Mouse (Mus musculus) stomach, embryonic 14.5 days (tissue): ENCODE results near the gene Tmem120b. TPM values are rescaled to one million over a fixed set of nuclear protein-coding genes. Genes with fewer than 3 reads are reported as not detected.

Experiments used
- ATAC-seq: fragments of 200-750 bp; cut with Nextera tagmentation; 2 replicates; pipeline ENCODE4 v1.8.0; 2017; ENCODE audit warnings: low read depth, moderate TSS enrichment; ENCODE audit not compliant: insufficient number of reproducible peaks, insufficient read depth, low FRiP score
- H3K27ac ChIP-seq: fragments of 300-500 bp; sonication (generic); 2 replicates; pipeline ENCODE4 v1.5.1; 2014; ENCODE audit warnings: mild to moderate bottlenecking, low read length, moderate library complexity, mixed read lengths
- H3K27me3 ChIP-seq: fragments of 300-500 bp; sonication (generic); 2 replicates; pipeline ENCODE4 v1.6.1; 2014; ENCODE audit warnings: low read length, control low read depth, mixed read lengths; ENCODE audit not compliant: control insufficient read depth, insufficient read depth
- H3K36me3 ChIP-seq: fragments of 300-500 bp; sonication (generic); 2 replicates; pipeline ENCODE4 v1.6.1; 2014; ENCODE audit warnings: mild to moderate bottlenecking, control low read depth, low read length, moderate library complexity, mixed read lengths; ENCODE audit not compliant: control insufficient read depth, insufficient read depth
- H3K4me1 ChIP-seq: fragments of 300-500 bp; sonication (generic); 2 replicates; pipeline ENCODE4 v1.6.1; 2014; ENCODE audit warnings: low read length, control low read depth, mixed read lengths; ENCODE audit not compliant: control insufficient read depth, insufficient read depth
- H3K4me2 ChIP-seq: fragments of 300-500 bp; sonication (generic); replicated peaks from 2 replicates; pipeline ENCODE4 v1.6.1; 2014; ENCODE audit warnings: low read depth, low read length, control low read depth
- H3K4me3 ChIP-seq: fragments of 300-500 bp; sonication (generic); 2 replicates; pipeline ENCODE4 v1.5.1; 2014; ENCODE audit warnings: low read depth, low read length, control low read depth
- H3K9ac ChIP-seq: fragments of 300-500 bp; sonication (generic); replicated peaks from 2 replicates; pipeline ENCODE4 v1.6.1; 2014; ENCODE audit warnings: low read depth, mild to moderate bottlenecking, control low read depth, low read length, moderate library complexity, mixed read lengths
- H3K9me3 ChIP-seq: fragments of 300-500 bp; sonication (generic); 2 replicates; pipeline ENCODE4 v1.6.1; 2016; ENCODE audit warnings: low read depth, low read length, control low read depth; ENCODE audit not compliant: control insufficient read depth
- WGBS: fragments of 180-500 bp; shearing (Covaris S2); extraction: QIAGEN DNeasy Blood & Tissue Kit; methylation state at CpG from one replicate; pipeline ENCODE4 v1.1.7; 2014; 5-methylcytosine and 5-hydroxymethylcytosine counted together
- polyA plus RNA-seq: library from polyadenylated mRNA; unstranded; fragments of >200 nt; fragmentation: Nextera tagmentation; extraction: Ambion mirVana; gene quantifications from 2 replicates; pipeline ENCODE4 v1.2.1, GENCODE M21; 2014

The Tmem120b gene
- polyA plus RNA-seq, 1 experiment from 2014 or later, result 9.3 TPM

GRCm38 (mm10) chr5:123090560-123091306, 22.5 kb downstream of the Tmem120b start:
- WGBS, result 86% methylated on average over 10 of the region's 10 CpGs
- Histone ChIP-seq H3K27me3 (no peaks in the 10 kb centered on the region), H3K27ac (no peak overlapping the region), H3K9me3 (no peaks in the 10 kb centered on the region), H3K4me2 (no peak overlapping the region), H3K9ac (no peak overlapping the region), H3K36me3 (no peaks in the 10 kb centered on the region), H3K4me3 (no peak overlapping the region), H3K4me1 (no peaks in the 10 kb centered on the region)
- no peak for ATAC-seq

GRCm38 (mm10) chr5:123093077-123093633, 24.9 kb downstream of the Tmem120b start:
- H3K27me3 ChIP-seq, result no peaks in the 10 kb centered on the region
- no peaks in the 10 kb centered on the region for H3K9me3 ChIP-seq
- no peaks in the 10 kb centered on the region for H3K36me3 ChIP-seq
- H3K4me2 ChIP-seq, result no peak overlapping the region
- no peak overlapping the region for H3K9ac ChIP-seq
- ATAC-seq, result peak; percentile 49; the same call in 1 of the 2 replicates
- no peak overlapping the region for H3K27ac ChIP-seq
- 68% methylated on average over 14 of the region's 14 CpGs for WGBS
- no peak overlapping the region for H3K4me3 ChIP-seq
- no peaks in the 10 kb centered on the region for H3K4me1 ChIP-seq

GRCm38 (mm10) chr5:123094238-123094991, 26.2 kb downstream of the Tmem120b start:
- WGBS, result 70% methylated on average over 25 of the region's 25 CpGs
- no peak overlapping the region for H3K9ac ChIP-seq
- H3K4me2 ChIP-seq, result no peak overlapping the region
- H3K4me3 ChIP-seq, result no peak overlapping the region
- H3K27me3 ChIP-seq, result no peaks in the 10 kb centered on the region
- no peak overlapping the region for H3K27ac ChIP-seq
- no peaks in the 10 kb centered on the region for H3K36me3 ChIP-seq
- H3K4me1 ChIP-seq, result no peaks in the 10 kb centered on the region
- ATAC-seq, result peak; percentile 56; the same call in 1 of the 2 replicates
- H3K9me3 ChIP-seq, result no peaks in the 10 kb centered on the region

DNA sequence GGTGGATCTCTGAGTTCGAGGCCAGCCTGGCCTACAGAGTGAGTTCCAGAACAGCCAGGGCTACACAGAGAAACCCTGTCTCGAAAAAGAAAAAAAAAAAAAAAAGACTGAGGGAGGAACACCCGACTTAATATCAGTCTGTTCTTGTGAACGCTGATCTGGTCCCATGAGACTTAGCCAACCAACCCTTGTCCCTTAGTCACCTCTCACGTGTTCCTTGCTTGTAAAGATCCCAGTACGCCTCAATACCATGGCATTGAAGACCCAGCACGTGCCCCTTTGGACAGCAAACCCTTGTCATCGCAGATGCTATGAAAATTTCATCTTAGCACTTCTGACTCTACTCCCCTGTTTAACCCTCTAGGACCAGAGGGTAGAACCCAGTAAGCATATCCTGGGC, 28.1 kb downstream of the Tmem120b start:
- 92% methylated on average over 8 of the region's 8 CpGs for WGBS
- no peak overlapping the region for H3K4me2 ChIP-seq
- 0 out of 2 replicates have a peak, but pooled peaks cover 4% of the 10 kb centered on the region for H3K36me3 ChIP-seq
- ATAC-seq, result no peak
- no peaks in the 10 kb centered on the region for H3K27me3 ChIP-seq
- H3K4me1 ChIP-seq, result no peaks in the 10 kb centered on the region
- no peak overlapping the region for H3K27ac ChIP-seq
- no peaks in the 10 kb centered on the region for H3K9me3 ChIP-seq
- no peak overlapping the region for H3K4me3 ChIP-seq
- H3K9ac ChIP-seq, result no peak overlapping the region

- H3K27ac ChIP-seq, result no peak overlapping the region
- H3K9me3 ChIP-seq, result no peaks in the 10 kb centered on the region
- H3K36me3 ChIP-seq, result 0 out of 2 replicates have a peak, but pooled peaks cover 4% of the 10 kb centered on the region
- H3K4me1 ChIP-seq, result no peaks in the 10 kb centered on the region
- H3K4me2 ChIP-seq, result no peak overlapping the region
- no peaks in the 10 kb centered on the region for H3K27me3 ChIP-seq
- WGBS, result 81% methylated on average over 2 of the region's 2 CpGs
- H3K4me3 ChIP-seq, result no peak overlapping the region
- no peak for ATAC-seq
- no peak overlapping the region for H3K9ac ChIP-seq
Observed at GRCm38 (mm10) chr5:123098487-123098886, 30.3 kb downstream of the Tmem120b start.

DNA sequence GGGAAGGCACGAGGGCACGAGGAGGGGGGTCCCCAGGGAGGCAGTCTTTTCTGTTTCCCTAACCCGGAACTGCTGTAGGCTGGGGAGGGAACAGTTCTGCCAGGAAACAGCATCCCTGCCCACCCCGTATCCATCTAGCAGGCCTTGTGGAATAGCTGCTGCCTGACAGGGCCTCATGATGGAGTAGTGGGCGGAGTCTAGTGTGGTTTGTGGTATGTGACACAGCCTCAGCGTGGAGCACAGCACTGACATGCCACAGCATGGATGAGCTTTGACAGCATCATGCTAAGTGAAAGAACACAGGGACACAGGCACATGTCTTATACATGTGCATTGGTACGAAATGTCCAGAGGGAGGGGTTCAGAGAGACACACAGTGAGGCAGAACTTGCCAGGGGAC, 34.2 kb downstream of the Tmem120b start:
- WGBS, result 41% methylated on average over 7 of the region's 7 CpGs
- ATAC-seq, result no peak
- H3K4me1 ChIP-seq, result no peaks in the 10 kb centered on the region
- no peak overlapping the region for H3K4me2 ChIP-seq
- H3K4me3 ChIP-seq, result no peak overlapping the region
- no peak overlapping the region for H3K27ac ChIP-seq
- no peak overlapping the region for H3K9ac ChIP-seq
- no peaks in the 10 kb centered on the region for H3K27me3 ChIP-seq
- 0 out of 2 replicates have a peak, but pooled peaks cover 4% of the 10 kb centered on the region for H3K36me3 ChIP-seq
- H3K9me3 ChIP-seq, result no peaks in the 10 kb centered on the region

DNA sequence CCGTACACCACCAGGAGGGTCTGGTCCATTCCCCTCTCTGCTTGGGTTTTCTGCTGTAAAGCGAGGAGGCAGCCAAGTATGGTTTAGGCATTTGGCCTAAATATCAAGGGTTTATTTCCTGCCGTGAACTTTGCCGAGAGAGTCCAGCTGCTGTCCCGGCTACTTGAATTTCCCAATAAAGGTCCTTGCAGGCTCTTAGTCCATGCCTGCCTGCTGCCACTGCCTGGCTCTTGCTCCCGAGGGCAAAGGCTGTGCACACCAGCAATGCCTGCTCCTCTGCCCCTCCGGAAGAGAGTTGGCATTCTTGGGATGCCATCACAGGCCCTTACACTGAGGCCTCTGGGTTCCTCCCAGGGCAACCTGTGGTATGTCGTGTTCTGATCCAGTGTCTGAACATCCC, 35.3 kb downstream of the Tmem120b start:
- no peak for ATAC-seq
- Histone ChIP-seq H3K4me2 (no peak overlapping the region), H3K27me3 (no peaks in the 10 kb centered on the region), H3K4me3 (no peak overlapping the region), H3K27ac (no peak overlapping the region), H3K9me3 (no peaks in the 10 kb centered on the region), H3K4me1 (no peaks in the 10 kb centered on the region), H3K36me3 (0 out of 2 replicates have a peak, but pooled peaks cover 4% of the 10 kb centered on the region), H3K9ac (no peak overlapping the region)
- 43% methylated on average over 8 of the region's 8 CpGs for WGBS

DNA sequence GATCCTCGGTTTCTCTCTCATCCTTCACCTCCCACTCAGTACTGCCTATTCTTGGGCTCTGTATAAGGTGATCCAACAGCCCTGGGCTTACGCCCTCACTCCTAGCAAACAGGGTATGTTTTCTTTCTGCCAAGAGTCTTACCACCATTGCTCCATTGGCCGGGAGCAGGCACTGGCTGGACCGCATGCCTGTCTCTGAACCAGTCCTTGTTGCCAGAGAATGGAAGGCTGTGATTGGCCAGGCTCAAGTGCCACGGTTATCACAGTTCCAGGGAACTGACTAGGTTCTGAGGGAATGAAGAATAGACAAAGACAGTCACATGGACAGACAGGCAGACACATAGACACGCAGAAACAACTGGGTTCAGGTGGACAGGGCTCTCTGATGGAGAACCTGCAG, 36.6 kb downstream of the Tmem120b start:
- no peak for ATAC-seq
- Histone ChIP-seq H3K9ac (no peak overlapping the region), H3K4me3 (no peak overlapping the region), H3K36me3 (0 out of 2 replicates have a peak, but pooled peaks cover 4% of the 10 kb centered on the region), H3K27ac (no peak overlapping the region), H3K9me3 (no peaks in the 10 kb centered on the region), H3K4me2 (no peak overlapping the region), H3K27me3 (no peaks in the 10 kb centered on the region), H3K4me1 (0 out of 2 replicates have a peak, but pooled peaks cover 1% of the 10 kb centered on the region)
- 80% methylated on average over 6 of the region's 6 CpGs for WGBS
